Mouse (Mus musculus): ENCODE measurements around the gene Aff3. TPM values are rescaled to one million over a fixed set of nuclear protein-coding genes. Genes with fewer than 3 reads are reported as not detected.

Aff3 gene
- polyA plus RNA-seq (2012; rRNA removed) (0.22 and 0.34 TPM in 2 replicates), polyA plus RNA-seq (2014; fragmentation: Nextera tagmentation; extraction: Ambion mirVana) (0.18 and 0.47 TPM in 2 replicates)

DNA sequence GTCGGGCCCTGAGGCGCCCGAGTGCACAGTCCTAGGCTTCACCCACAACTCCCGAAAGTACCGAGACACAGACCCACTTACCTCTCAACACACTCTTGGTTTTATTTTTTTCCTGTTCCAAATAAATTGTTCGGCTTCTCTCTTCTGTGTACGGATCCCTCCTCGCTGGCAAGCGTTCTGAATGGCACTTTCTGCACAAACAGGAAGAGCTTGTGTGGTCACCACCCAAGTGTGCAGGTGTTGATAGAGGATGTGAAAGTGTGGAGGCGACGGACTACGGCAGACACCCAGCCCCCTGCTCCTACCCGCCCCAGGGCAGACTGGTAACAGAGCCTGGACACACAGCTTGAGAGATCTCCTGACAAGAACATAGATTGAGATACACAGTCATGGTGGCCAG is at the start of gene Aff3:
TSS of gene Aff3 (minus strand) at position 179 of the 400 bp plus-strand sequence.
- TF ChIP-seq EP300 (IDR thresholded peaks at IDR 0.05; ENCODE audit: low read depth) = no peak
- TF ChIP-seq CTCF (IDR thresholded peaks at IDR 0.05; ENCODE audit: low read depth) = no peak
- DNase-seq (ENCODE audit: low read depth in 3 of 3, low spot score in 3 of 3) = no peak
- ATAC-seq (ENCODE audit: insufficient read depth) = no peak
- Histone ChIP-seq H3K9me3 (ENCODE audit: control insufficient read depth, low read length) (no peaks in the 10 kb centered on the region), H3K4me1 (replicated peaks; ENCODE audit: control insufficient read depth in 2 of 2, insufficient read depth in 2 of 2, low read length in 1 of 2) (peaks cover 0 to 2% of the 10 kb centered on the region in 2 experiments; a peak in 1 of 4 replicates), H3K4me3 (ENCODE audit: insufficient read depth in 1 of 2, low read depth in 2 of 2, low read length in 2 of 2) (no peak within 1 kb of the TSS), H3K36me3 (replicated peaks; ENCODE audit: control insufficient read depth, insufficient read depth, low read depth) (no peaks in the 10 kb centered on the region), H3K27ac (no peak within 1 kb of the TSS), H3K4me2 (ENCODE audit: low read depth) (no peak within 1 kb of the TSS), H3K27me3 (ENCODE audit: control insufficient read depth, insufficient read depth, low read length) (no peaks in the 10 kb centered on the region), H3K9ac (replicated peaks) (no peak within 1 kb of the TSS)
- WGBS (ENCODE audit: insufficient replicate concordance) = 24% methylated on average over 13 of the region's 13 CpGs

DNA sequence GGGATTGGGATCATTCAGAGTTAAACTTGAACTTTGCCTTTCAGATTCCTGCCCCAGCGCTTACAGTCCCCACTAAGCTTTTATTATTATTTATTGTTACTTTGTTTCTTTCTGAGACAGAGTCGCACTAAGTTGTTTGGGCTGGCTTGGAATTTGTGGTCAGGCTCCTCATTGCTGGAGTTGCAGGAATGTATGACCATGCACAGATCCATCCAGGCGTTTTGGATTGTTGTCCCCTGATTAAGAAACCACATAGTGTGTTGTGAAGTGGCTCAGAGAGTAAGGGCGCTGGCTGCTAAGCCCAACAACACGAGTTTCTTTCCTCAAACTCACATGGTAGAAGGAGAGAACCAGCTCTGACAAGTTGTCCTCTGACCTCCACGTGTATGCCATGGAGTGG is 35.9 kb upstream of the Aff3 start:
- H3K4me1 ChIP-seq (replicated peaks; ENCODE audit: control insufficient read depth in 2 of 2, insufficient read depth in 2 of 2, low read length in 1 of 2) = 0 out of 4 replicates have a peak, but pooled peaks cover 0 to 3% of the 10 kb centered on the region in 2 experiments
- H3K4me2 ChIP-seq (ENCODE audit: low read depth) = no peak overlapping the region
- no peak overlapping the region for H3K9ac ChIP-seq (replicated peaks)
- WGBS (ENCODE audit: insufficient replicate concordance) = 51% methylated on average over 6 of the region's 6 CpGs
- no peak overlapping the region for H3K27ac ChIP-seq
- H3K27me3 ChIP-seq (ENCODE audit: control insufficient read depth, insufficient read depth, low read length) = no peaks in the 10 kb centered on the region
- TF ChIP-seq EP300 (IDR thresholded peaks at IDR 0.05; ENCODE audit: low read depth) (no peak), CTCF (IDR thresholded peaks at IDR 0.05; ENCODE audit: low read depth) (no peak)
- ATAC-seq (ENCODE audit: insufficient read depth) (no peak), DNase-seq (ENCODE audit: low read depth in 3 of 3, low spot score in 3 of 3) (no peak)
- no peaks in the 10 kb centered on the region for H3K9me3 ChIP-seq (ENCODE audit: control insufficient read depth, low read length)
- no peaks in the 10 kb centered on the region for H3K36me3 ChIP-seq (replicated peaks; ENCODE audit: control insufficient read depth, insufficient read depth, low read depth)
- H3K4me3 ChIP-seq (ENCODE audit: insufficient read depth in 1 of 2, low read depth in 2 of 2, low read length in 2 of 2) = no peak overlapping the region

DNA sequence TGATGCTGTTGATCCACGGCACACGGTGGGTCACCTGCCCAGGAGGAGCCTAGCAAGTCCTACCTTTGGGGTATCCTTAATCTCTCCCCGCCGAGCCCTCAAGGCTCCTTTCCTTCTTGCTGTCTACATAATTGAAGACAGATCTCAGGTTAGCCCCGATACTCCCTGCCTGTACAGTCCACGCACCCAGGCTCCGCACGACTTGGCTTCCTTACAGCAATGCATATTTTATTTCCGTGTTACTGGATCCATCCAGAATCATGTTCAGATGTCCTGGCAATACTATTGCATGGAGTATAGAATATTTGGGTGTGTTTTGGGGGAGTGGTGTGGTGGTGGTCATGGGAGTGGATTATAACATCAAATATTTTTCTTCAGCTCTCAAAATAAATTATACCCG is 34.5 kb upstream of the Aff3 start:
- H3K9me3 ChIP-seq (ENCODE audit: control insufficient read depth, low read length) = no peaks in the 10 kb centered on the region
- no peaks in the 10 kb centered on the region for H3K36me3 ChIP-seq (replicated peaks; ENCODE audit: control insufficient read depth, insufficient read depth, low read depth)
- H3K4me3 ChIP-seq (ENCODE audit: insufficient read depth in 1 of 2, low read depth in 2 of 2, low read length in 2 of 2) = no peak overlapping the region
- H3K9ac ChIP-seq (replicated peaks) = no peak overlapping the region
- TF ChIP-seq EP300 (IDR thresholded peaks at IDR 0.05; ENCODE audit: low read depth) (no peak), CTCF (IDR thresholded peaks at IDR 0.05; ENCODE audit: low read depth) (no peak)
- H3K4me2 ChIP-seq (ENCODE audit: low read depth) = no peak overlapping the region
- WGBS (ENCODE audit: insufficient replicate concordance) = 71% methylated on average over 10 of the region's 10 CpGs
- ATAC-seq (ENCODE audit: insufficient read depth) (no peak), DNase-seq (ENCODE audit: low read depth in 3 of 3, low spot score in 3 of 3) (no peak)
- H3K27ac ChIP-seq = no peak overlapping the region
- peaks cover 0 to 3% of the 10 kb centered on the region in 2 experiments; a peak in 1 of 4 replicates for H3K4me1 ChIP-seq (replicated peaks; ENCODE audit: control insufficient read depth in 2 of 2, insufficient read depth in 2 of 2, low read length in 1 of 2)
- H3K27me3 ChIP-seq (ENCODE audit: control insufficient read depth, insufficient read depth, low read length) = no peaks in the 10 kb centered on the region

DNA sequence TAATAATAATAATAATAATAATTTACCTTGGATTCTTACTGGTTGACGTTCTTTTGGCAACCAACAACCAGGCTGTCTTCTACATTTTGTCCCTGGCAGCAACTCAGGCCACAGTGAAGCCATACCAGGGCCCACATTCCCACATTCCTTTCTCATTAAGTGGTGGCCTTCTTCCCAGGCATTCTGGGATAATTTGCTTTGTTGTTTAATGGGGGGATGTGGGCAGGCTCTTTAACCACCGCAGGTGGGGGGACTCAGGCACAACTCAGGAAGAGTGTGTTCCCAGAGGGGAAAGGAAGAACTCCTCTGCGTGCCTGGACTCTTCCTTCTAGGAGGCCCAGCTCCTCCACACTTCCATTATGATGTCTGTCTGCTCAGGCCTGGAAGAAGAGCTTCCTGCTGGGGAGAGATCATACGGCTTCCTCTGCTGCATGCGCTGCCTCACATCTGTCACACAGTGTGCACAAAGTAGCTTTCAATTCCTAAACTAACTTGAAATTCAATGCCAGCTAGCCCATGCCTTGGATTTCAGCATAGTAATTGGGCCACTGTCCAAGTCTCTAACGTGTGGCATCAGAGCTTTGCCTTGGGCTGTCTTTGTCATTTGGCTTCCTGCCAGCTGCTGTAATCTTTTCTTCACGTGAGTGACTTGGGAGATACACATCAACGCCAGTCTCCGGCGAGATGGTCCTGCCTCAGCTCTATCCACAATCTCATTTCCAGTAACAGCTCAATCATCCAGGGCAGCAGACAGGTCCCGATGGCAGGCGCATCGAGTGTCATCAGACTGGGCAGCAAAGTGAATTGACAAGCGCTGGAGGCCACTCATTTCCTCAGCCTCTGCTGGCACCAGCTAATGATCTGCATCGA is 31.3 kb upstream of the Aff3 start:
- Histone ChIP-seq H3K9ac (replicated peaks) (no peak overlapping the region), H3K27ac (no peak overlapping the region), H3K9me3 (ENCODE audit: control insufficient read depth, low read length) (no peaks in the 10 kb centered on the region), H3K4me2 (ENCODE audit: low read depth) (no peak overlapping the region), H3K4me1 (replicated peaks; ENCODE audit: control insufficient read depth in 2 of 2, insufficient read depth in 2 of 2, low read length in 1 of 2) (peaks cover 0 to 3% of the 10 kb centered on the region in 2 experiments; a peak in 1 of 4 replicates), H3K36me3 (replicated peaks; ENCODE audit: control insufficient read depth, insufficient read depth, low read depth) (no peaks in the 10 kb centered on the region), H3K27me3 (ENCODE audit: control insufficient read depth, insufficient read depth, low read length) (no peaks in the 10 kb centered on the region), H3K4me3 (ENCODE audit: insufficient read depth in 1 of 2, low read depth in 2 of 2, low read length in 2 of 2) (no peak overlapping the region)
- TF ChIP-seq CTCF (IDR thresholded peaks at IDR 0.05; ENCODE audit: low read depth) = no peak
- no peak for TF ChIP-seq EP300 (IDR thresholded peaks at IDR 0.05; ENCODE audit: low read depth)
- 24% methylated on average over 15 of the region's 15 CpGs for WGBS (ENCODE audit: insufficient replicate concordance)
- ATAC-seq (ENCODE audit: insufficient read depth) = no peak
- no peak for DNase-seq (ENCODE audit: low read depth in 3 of 3, low spot score in 3 of 3)

DNA sequence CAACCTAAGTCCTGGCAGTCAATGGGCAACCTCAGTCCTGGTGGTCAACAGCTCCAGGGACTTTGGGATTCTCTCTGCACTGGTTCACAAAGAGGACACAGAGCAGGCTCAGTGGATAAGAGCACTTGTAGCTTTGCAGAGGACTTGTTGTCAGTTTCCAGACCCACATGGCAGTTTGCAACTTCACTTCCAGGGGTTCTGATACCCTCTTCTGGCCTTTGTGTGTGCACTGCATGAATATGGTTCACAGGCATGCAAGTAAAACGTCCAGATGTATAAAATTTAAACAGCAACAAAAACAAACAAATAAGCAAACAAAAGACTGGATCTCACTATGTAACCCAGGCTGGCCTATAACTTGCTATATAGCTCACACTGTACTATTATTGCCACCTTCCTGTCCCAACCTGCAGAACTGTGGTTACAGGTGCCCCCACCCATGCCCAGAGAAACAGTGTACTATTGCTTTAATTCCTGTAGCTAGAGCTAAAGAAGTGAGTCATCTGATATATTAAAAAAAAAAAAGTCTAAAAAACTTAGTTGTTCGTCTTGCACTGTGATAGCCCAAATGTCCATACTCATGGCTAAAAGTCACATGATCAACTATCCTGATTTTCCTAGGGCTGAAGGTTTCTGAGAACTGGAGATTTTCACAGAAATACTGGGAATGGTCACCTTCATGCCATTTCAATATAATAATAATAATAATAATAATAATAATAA is 30.5 kb upstream of the Aff3 start:
- no peak overlapping the region for H3K4me3 ChIP-seq (ENCODE audit: insufficient read depth in 1 of 2, low read depth in 2 of 2, low read length in 2 of 2)
- no peak for TF ChIP-seq EP300 (IDR thresholded peaks at IDR 0.05; ENCODE audit: low read depth)
- no peak for TF ChIP-seq CTCF (IDR thresholded peaks at IDR 0.05; ENCODE audit: low read depth)
- no peak overlapping the region for H3K4me2 ChIP-seq (ENCODE audit: low read depth)
- 25% methylated on average over 2 of the region's 2 CpGs for WGBS (ENCODE audit: insufficient replicate concordance)
- no peaks in the 10 kb centered on the region for H3K27me3 ChIP-seq (ENCODE audit: control insufficient read depth, insufficient read depth, low read length)
- H3K36me3 ChIP-seq (replicated peaks; ENCODE audit: control insufficient read depth, insufficient read depth, low read depth) = no peaks in the 10 kb centered on the region
- no peak for DNase-seq (ENCODE audit: low read depth in 3 of 3, low spot score in 3 of 3)
- no peak for ATAC-seq (ENCODE audit: insufficient read depth)
- H3K4me1 ChIP-seq (replicated peaks; ENCODE audit: control insufficient read depth in 2 of 2, insufficient read depth in 2 of 2, low read length in 1 of 2) = peaks cover 0 to 3% of the 10 kb centered on the region in 2 experiments; a peak in 1 of 4 replicates
- H3K9ac ChIP-seq (replicated peaks) = no peak overlapping the region
- H3K27ac ChIP-seq = no peak overlapping the region
- no peaks in the 10 kb centered on the region for H3K9me3 ChIP-seq (ENCODE audit: control insufficient read depth, low read length)
